Mouse (Mus musculus) intestine, embryonic 14.5 days (tissue): ENCODE measurements around the gene Mei4. TPM values are rescaled to one million over a fixed set of nuclear protein-coding genes. Genes with fewer than 3 reads are reported as not detected.

Experiments
- ATAC-seq: fragments of 200-750 bp; cut with Nextera tagmentation; replicated peaks from 2 replicates; pipeline ENCODE4 v1.8.0; 2017; ENCODE audit warnings: low read depth, moderate number of reproducible peaks, moderate TSS enrichment, moderate library complexity; ENCODE audit not compliant: low FRiP score, low TSS enrichment
- DNase-seq: peaks from one replicate; pipeline ENCODE4 v3.0.0-alpha.2; 2018; ENCODE audit warnings: low spot score
- H3K27ac ChIP-seq: fragments of 300-500 bp; sonication (generic); 2 replicates; pipeline ENCODE4 v1.5.1; 2014; ENCODE audit warnings: low read depth, mild to moderate bottlenecking, control low read depth
- H3K27me3 ChIP-seq: fragments of 300-500 bp; sonication (generic); replicated peaks from 2 replicates; pipeline ENCODE4 v1.6.1; 2014; ENCODE audit warnings: low read length, control low read depth; ENCODE audit not compliant: control insufficient read depth, insufficient read depth
- H3K36me3 ChIP-seq: fragments of 300-500 bp; sonication (generic); 2 replicates; pipeline ENCODE4 v1.6.1; 2014; ENCODE audit warnings: low read length, control low read depth; ENCODE audit not compliant: control insufficient read depth, insufficient read depth
- H3K4me1 ChIP-seq: fragments of 300-500 bp; sonication (generic); replicated peaks from 2 replicates; pipeline ENCODE4 v1.6.1; 2014; ENCODE audit warnings: low read length, control low read depth, mixed read lengths; ENCODE audit not compliant: control insufficient read depth, insufficient read depth
- H3K4me2 ChIP-seq: fragments of 300-500 bp; sonication (generic); 2 replicates; pipeline ENCODE4 v1.6.1; 2014; ENCODE audit warnings: low read length
- H3K4me3 ChIP-seq: fragments of 300-500 bp; sonication (generic); 2 replicates; pipeline ENCODE4 v1.5.1; 2014; ENCODE audit warnings: low read depth, low read length, control low read depth, mixed read lengths
- H3K9ac ChIP-seq: fragments of 300-500 bp; sonication (generic); 2 replicates; pipeline ENCODE4 v1.6.1; 2014; ENCODE audit warnings: mild to moderate bottlenecking, low read length
- H3K9me3 ChIP-seq: fragments of 300-500 bp; sonication (generic); 2 replicates; pipeline ENCODE4 v1.6.1; 2016; ENCODE audit warnings: low read length, control low read depth; ENCODE audit not compliant: control insufficient read depth
- WGBS: fragments of 180-500 bp; shearing (Covaris S2); extraction: QIAGEN DNeasy Blood & Tissue Kit; methylation state at CpG from one replicate; pipeline ENCODE4 v1.1.7; 2014; 5-methylcytosine and 5-hydroxymethylcytosine counted together
- polyA plus RNA-seq: library from polyadenylated mRNA; unstranded; fragments of >200 nt; fragmentation: Nextera tagmentation; extraction: Ambion mirVana; gene quantifications from 2 replicates; pipeline ENCODE4 v1.2.1, GENCODE M21; 2014

Mei4 gene
- polyA plus RNA-seq, 1 experiment from 2014 or later: 0.89 TPM

DNA sequence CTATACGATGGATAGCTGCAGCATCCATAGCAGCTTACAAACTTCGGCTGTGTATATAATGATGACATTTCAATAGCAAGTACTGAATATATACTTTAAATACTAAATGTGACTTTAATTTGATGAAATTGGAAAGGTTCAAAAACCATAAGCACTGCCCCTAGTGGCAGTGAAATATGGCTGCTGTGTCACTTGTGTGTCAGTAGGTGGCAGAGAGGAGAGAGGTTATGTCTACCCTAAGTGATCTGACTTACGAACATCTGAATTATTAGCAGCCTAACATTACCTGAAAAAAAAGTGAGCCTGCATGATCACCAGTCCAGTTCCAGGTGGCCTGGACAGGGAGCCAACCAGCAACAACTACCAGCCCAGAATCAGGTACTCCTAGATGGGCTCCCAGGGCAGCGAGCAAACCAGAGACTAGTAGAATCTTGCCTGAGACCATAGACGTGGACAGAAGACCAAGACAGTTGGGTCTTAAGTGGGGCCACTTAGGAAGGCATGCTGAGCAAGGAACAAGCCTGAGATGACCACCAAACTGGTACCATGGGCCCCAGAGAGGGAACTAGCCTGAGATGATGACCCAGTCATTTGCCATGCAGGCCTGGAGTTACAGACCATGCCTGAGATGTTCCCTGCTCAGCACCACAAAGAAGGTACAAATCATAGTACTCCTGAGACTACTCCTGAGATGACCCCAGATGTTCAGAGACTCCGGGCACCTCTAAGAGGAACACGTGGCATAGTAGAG lies 384.4 kb downstream of the Mei4 start:
- H3K27me3 ChIP-seq: no peaks in the 10 kb centered on the region
- H3K9ac ChIP-seq: no peak overlapping the region
- no peaks in the 10 kb centered on the region for H3K36me3 ChIP-seq
- H3K4me3 ChIP-seq: no peak overlapping the region
- H3K4me2 ChIP-seq: no peak overlapping the region
- DNase-seq (no peak), ATAC-seq (no peak)
- H3K4me1 ChIP-seq: no peaks in the 10 kb centered on the region
- no peak overlapping the region for H3K27ac ChIP-seq
- H3K9me3 ChIP-seq: no peaks in the 10 kb centered on the region
- WGBS: 85% methylated on average over 7 of the region's 7 CpGs

Other genes with a start within 250 kb of the Mei4 start
- 0.46 and 0.78 TPM in 2 replicates for gene Htr1b, start 229.8 kb upstream of the Mei4 start, polyA plus RNA-seq